Mouse (Mus musculus): ENCODE results near the gene D5Ertd577e. TPM values are rescaled to one million over a fixed set of nuclear protein-coding genes. Genes with fewer than 3 reads are reported as not detected.

The D5Ertd577e gene
- polyA plus RNA-seq (2015; fragmentation: Illumina TruSeq; extraction: RNeasy Lipid Tissue Mini Kit (QIAGEN cat#74804); ENCODE audit: insufficient read depth, low read depth, low replicate concordance): not detected

DNA sequence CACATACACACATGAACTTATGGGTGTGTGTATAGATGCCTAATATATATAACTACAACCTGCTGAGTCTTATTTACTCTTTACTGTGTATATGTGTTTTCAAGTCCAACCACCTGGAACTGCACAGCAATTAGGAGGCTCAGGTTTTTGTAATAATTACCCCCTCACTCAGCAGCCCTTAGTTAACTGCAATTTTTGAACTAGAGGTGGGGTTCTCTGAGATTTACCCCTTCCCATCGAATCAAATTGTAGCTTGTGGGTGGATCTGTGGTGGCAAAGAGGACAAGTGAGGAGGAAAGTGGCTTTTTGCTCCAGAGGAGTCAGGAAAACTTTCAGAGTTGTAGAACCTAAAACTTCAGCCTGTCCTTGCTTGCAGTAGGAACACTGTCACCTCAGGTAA lies at the start of gene D5Ertd577e:
D5Ertd577e (plus strand) TSS at position 301 of the 400 bp plus-strand sequence.

GRCm38 (mm10) chr5:95510458-95510857 lies 53.9 kb downstream of the D5Ertd577e start, which contains the start of gene Gm3286:
TSS of gene Gm3286 (plus strand) at chr5:95510758.

Other genes with a start within 250 kb of the D5Ertd577e start
- not detected for gene Gm10424, start 184.0 kb upstream of the D5Ertd577e start, polyA plus RNA-seq (2015; fragmentation: Illumina TruSeq; extraction: RNeasy Lipid Tissue Mini Kit (QIAGEN cat#74804); ENCODE audit: insufficient read depth, low read depth, low replicate concordance)
- not detected for gene Gm3259, start 150.9 kb upstream of the D5Ertd577e start, polyA plus RNA-seq (2015; fragmentation: Illumina TruSeq; extraction: RNeasy Lipid Tissue Mini Kit (QIAGEN cat#74804); ENCODE audit: insufficient read depth, low read depth, low replicate concordance)
- gene Gm3286, start 54.0 kb downstream of the D5Ertd577e start, polyA plus RNA-seq (2015; fragmentation: Illumina TruSeq; extraction: RNeasy Lipid Tissue Mini Kit (QIAGEN cat#74804); ENCODE audit: insufficient read depth, low read depth, low replicate concordance): not detected
- not detected for gene Gm7971, start 138.1 kb downstream of the D5Ertd577e start, polyA plus RNA-seq (2015; fragmentation: Illumina TruSeq; extraction: RNeasy Lipid Tissue Mini Kit (QIAGEN cat#74804); ENCODE audit: insufficient read depth, low read depth, low replicate concordance)